Mouse (Mus musculus): ENCODE measurements around the gene Dap3. TPM values are rescaled to one million over a fixed set of nuclear protein-coding genes. Genes with fewer than 3 reads are reported as not detected.
"Not testable (repeated sequence)": the region's sequence is repeated elsewhere in the genome, so short reads cannot be mapped to it uniquely, and the experiment has no call there.

Gene Dap3
- polyA plus RNA-seq (2012; rRNA removed) (75.3 and 113 TPM in 2 replicates), polyA plus RNA-seq (2014; fragmentation: Nextera tagmentation; extraction: Ambion mirVana) (138 and 140 TPM in 2 replicates)

GRCm38 (mm10) chr3:88950576-88951326, at the start of gene Dap3, which contains the start of gene Ash1l:
TSS of gene Dap3 (minus strand) at chr3:88951181.
TSS of gene Ash1l (plus strand) at chr3:88950622.
- DNase-seq (ENCODE audit: low spot score) (peak; percentile 56), ATAC-seq (ENCODE audit: low FRiP score, low read depth) (peak; percentile 75)
- Histone ChIP-seq H3K9ac (ENCODE audit: low read depth, low read length, severe bottlenecking) (peak within 1 kb of the TSS; percentile 96), H3K36me3 (ENCODE audit: control insufficient read depth, insufficient read depth, low read length) (no peaks in the 10 kb centered on the region), H3K9me3 (ENCODE audit: control insufficient read depth, low read length) (no peaks in the 10 kb centered on the region), H3K4me3 (replicated peaks; ENCODE audit: low read length) (peak within 1 kb of the TSS; percentile 86), H3K4me2 (replicated peaks; ENCODE audit: low read depth, low read length, severe bottlenecking) (peak within 1 kb of the TSS; percentile 71), H3K27me3 (ENCODE audit: control insufficient read depth, insufficient read depth, low read length) (no peaks in the 10 kb centered on the region), H3K4me1 (ENCODE audit: control insufficient read depth, insufficient read depth, low read length) (peaks cover 16% of the 10 kb centered on the region), H3K27ac (replicated peaks; ENCODE audit: low read depth, low read length) (peak within 1 kb of the TSS; percentile 99)
- peak; percentile 31; the same call in 1 of the 2 replicates for TF ChIP-seq POLR2A (IDR thresholded peaks at IDR 0.05; ENCODE audit: borderline replicate concordance, extremely low read depth, insufficient read depth, insufficient read length)
- WGBS, result 0% methylated on average over 24 of the region's 64 CpGs

DNA sequence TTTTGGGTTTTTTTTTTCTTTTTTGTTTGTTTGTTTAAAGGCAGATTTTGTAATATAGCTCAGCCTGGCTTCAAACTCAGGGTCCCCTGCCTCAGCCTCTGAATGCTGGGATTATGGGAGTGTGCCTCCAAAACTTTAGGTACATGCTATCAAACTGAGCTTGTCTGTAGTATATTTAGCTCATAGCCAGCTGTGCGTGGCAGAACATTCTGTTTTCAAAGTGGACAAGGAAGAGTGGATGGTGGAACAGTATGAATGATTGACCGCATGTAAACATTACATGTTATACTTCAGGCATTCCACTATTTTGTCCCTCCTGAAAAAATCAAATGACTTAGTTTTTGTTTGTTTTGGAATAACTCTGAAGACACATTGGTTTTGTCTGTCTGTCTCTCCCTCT, 41.8 kb upstream of the Dap3 start:
- no peak for ATAC-seq (ENCODE audit: low FRiP score, low read depth)
- H3K4me2 ChIP-seq (replicated peaks; ENCODE audit: low read depth, low read length, severe bottlenecking), result no peak overlapping the region
- H3K27ac ChIP-seq (replicated peaks; ENCODE audit: low read depth, low read length), result no peak overlapping the region
- WGBS, result 91% methylated on average over 2 of the region's 2 CpGs
- no peak overlapping the region for H3K9ac ChIP-seq (ENCODE audit: low read depth, low read length, severe bottlenecking)
- no peak for DNase-seq (ENCODE audit: low spot score)
- no peak for TF ChIP-seq POLR2A (IDR thresholded peaks at IDR 0.05; ENCODE audit: borderline replicate concordance, extremely low read depth, insufficient read depth, insufficient read length)
- H3K4me3 ChIP-seq (replicated peaks; ENCODE audit: low read length), result no peak overlapping the region
- H3K4me1 ChIP-seq (ENCODE audit: control insufficient read depth, insufficient read depth, low read length), result no peaks in the 10 kb centered on the region
- no peaks in the 10 kb centered on the region for H3K27me3 ChIP-seq (ENCODE audit: control insufficient read depth, insufficient read depth, low read length)
- H3K36me3 ChIP-seq (ENCODE audit: control insufficient read depth, insufficient read depth, low read length), result peaks cover 19% of the 10 kb centered on the region
- H3K9me3 ChIP-seq (ENCODE audit: control insufficient read depth, low read length), result no peaks in the 10 kb centered on the region

- no peaks in the 10 kb centered on the region for H3K9me3 ChIP-seq (ENCODE audit: control insufficient read depth, low read length)
- H3K27me3 ChIP-seq (ENCODE audit: control insufficient read depth, insufficient read depth, low read length), result no peaks in the 10 kb centered on the region
- no peak overlapping the region for H3K4me2 ChIP-seq (replicated peaks; ENCODE audit: low read depth, low read length, severe bottlenecking)
- H3K4me3 ChIP-seq (replicated peaks; ENCODE audit: low read length), result no peak overlapping the region
- H3K36me3 ChIP-seq (ENCODE audit: control insufficient read depth, insufficient read depth, low read length), result peaks cover 53% of the 10 kb centered on the region
- 68% methylated on average over 4 of the region's 4 CpGs for WGBS
- no peak overlapping the region for H3K9ac ChIP-seq (ENCODE audit: low read depth, low read length, severe bottlenecking)
- no peak overlapping the region for H3K27ac ChIP-seq (replicated peaks; ENCODE audit: low read depth, low read length)
- DNase-seq (ENCODE audit: low spot score) (no peak), ATAC-seq (ENCODE audit: low FRiP score, low read depth) (no peak)
- H3K4me1 ChIP-seq (ENCODE audit: control insufficient read depth, insufficient read depth, low read length), result no peaks in the 10 kb centered on the region
- no peak for TF ChIP-seq POLR2A (IDR thresholded peaks at IDR 0.05; ENCODE audit: borderline replicate concordance, extremely low read depth, insufficient read depth, insufficient read length)
Observed at GRCm38 (mm10) chr3:88983921-88984381, 33.0 kb upstream of the Dap3 start.

DNA sequence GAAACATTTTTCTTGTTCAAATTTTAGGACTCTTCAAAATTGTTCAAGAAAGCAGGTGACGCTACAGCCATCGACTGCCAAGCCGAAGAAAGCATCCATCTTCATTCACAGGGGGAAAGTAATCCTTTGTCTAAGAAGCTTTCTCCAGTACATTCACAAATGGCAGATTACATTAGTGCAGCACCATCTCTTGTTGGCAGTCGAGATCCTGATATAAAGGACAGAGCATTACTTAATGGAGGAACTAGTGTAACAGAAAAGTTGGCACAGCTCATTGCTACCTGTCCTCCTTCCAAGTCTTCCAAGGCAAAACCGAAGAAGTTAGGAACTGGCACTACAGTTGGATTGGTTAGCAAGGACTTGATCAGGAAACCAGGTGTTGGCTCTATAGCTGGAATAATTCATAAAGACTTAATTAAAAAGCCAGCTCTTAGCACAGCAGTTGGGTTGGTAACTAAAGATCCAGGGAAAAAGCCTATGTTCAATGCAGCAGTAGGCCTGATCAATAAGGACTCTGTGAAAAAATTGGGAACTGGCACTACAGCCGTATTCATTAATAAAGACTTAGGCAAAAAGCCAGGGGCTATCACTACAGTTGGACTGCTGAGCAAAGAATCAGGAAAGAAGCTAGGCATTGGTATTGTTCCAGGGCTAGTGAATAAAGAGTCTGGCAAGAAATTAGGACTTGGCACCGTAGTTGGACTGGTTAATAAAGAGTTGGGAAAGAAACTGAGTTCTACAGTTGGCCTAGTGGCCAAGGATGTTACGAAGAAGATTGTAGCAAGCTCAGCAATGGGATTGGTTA, 30.4 kb upstream of the Dap3 start:
- H3K27ac ChIP-seq (replicated peaks; ENCODE audit: low read depth, low read length), result no peak overlapping the region
- H3K4me3 ChIP-seq (replicated peaks; ENCODE audit: low read length), result no peak overlapping the region
- no peak for DNase-seq (ENCODE audit: low spot score)
- H3K36me3 ChIP-seq (ENCODE audit: control insufficient read depth, insufficient read depth, low read length), result peaks cover 53% of the 10 kb centered on the region
- no peak overlapping the region for H3K9ac ChIP-seq (ENCODE audit: low read depth, low read length, severe bottlenecking)
- TF ChIP-seq POLR2A (IDR thresholded peaks at IDR 0.05; ENCODE audit: borderline replicate concordance, extremely low read depth, insufficient read depth, insufficient read length), result no peak
- H3K4me2 ChIP-seq (replicated peaks; ENCODE audit: low read depth, low read length, severe bottlenecking), result no peak overlapping the region
- no peaks in the 10 kb centered on the region for H3K27me3 ChIP-seq (ENCODE audit: control insufficient read depth, insufficient read depth, low read length)
- no peaks in the 10 kb centered on the region for H3K9me3 ChIP-seq (ENCODE audit: control insufficient read depth, low read length)
- H3K4me1 ChIP-seq (ENCODE audit: control insufficient read depth, insufficient read depth, low read length), result no peaks in the 10 kb centered on the region
- no peak for ATAC-seq (ENCODE audit: low FRiP score, low read depth)
- 94% methylated on average over 8 of the region's 8 CpGs for WGBS

- Histone ChIP-seq H3K27ac (replicated peaks; ENCODE audit: low read depth, low read length) (no peak overlapping the region), H3K36me3 (ENCODE audit: control insufficient read depth, insufficient read depth, low read length) (peaks cover 5% of the 10 kb centered on the region), H3K4me2 (replicated peaks; ENCODE audit: low read depth, low read length, severe bottlenecking) (no peak overlapping the region), H3K9me3 (ENCODE audit: control insufficient read depth, low read length) (no peaks in the 10 kb centered on the region), H3K27me3 (ENCODE audit: control insufficient read depth, insufficient read depth, low read length) (no peaks in the 10 kb centered on the region), H3K4me3 (replicated peaks; ENCODE audit: low read length) (no peak overlapping the region), H3K4me1 (ENCODE audit: control insufficient read depth, insufficient read depth, low read length) (no peaks in the 10 kb centered on the region), H3K9ac (ENCODE audit: low read depth, low read length, severe bottlenecking) (no peak overlapping the region)
- WGBS, result 95% methylated on average over 2 of the region's 2 CpGs
- no peak for ATAC-seq (ENCODE audit: low FRiP score, low read depth)
- TF ChIP-seq POLR2A (IDR thresholded peaks at IDR 0.05; ENCODE audit: borderline replicate concordance, extremely low read depth, insufficient read depth, insufficient read length), result no peak
- no peak for DNase-seq (ENCODE audit: low spot score)
Observed at GRCm38 (mm10) chr3:88975012-88975411, 24.0 kb upstream of the Dap3 start.

DNA sequence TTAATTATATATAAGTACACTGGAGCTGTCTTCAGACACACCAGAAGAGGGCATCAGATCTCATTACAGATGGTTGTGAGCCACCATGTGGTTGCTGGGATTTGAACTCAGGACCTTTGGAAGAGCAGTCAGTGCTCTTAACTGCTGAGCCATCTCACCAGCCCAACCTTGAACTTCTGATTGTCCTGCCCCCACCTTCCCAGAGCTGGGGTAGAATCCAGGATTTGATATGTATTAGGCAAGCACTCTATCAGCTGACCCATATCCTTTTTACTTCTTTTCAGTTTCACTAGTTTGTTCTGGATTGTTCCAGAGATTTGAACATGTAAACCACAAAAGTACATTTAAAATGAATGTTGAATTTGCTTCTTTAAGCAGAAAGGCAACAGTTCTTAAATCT, 12.2 kb upstream of the Dap3 start:
- H3K9ac ChIP-seq (ENCODE audit: low read depth, low read length, severe bottlenecking); H3K27ac ChIP-seq (replicated peaks; ENCODE audit: low read depth, low read length); H3K27me3 ChIP-seq (ENCODE audit: control insufficient read depth, insufficient read depth, low read length); H3K9me3 ChIP-seq (ENCODE audit: control insufficient read depth, low read length); H3K4me1 ChIP-seq (ENCODE audit: control insufficient read depth, insufficient read depth, low read length); H3K4me2 ChIP-seq (replicated peaks; ENCODE audit: low read depth, low read length, severe bottlenecking); H3K4me3 ChIP-seq (replicated peaks; ENCODE audit: low read length); ATAC-seq (ENCODE audit: low FRiP score, low read depth); DNase-seq (ENCODE audit: low spot score): not testable (repeated sequence)
- H3K36me3 ChIP-seq (ENCODE audit: control insufficient read depth, insufficient read depth, low read length), result peaks cover 14% of the 10 kb centered on the region

Measured in limb, embryonic 14.5 days (tissue).